Mouse (Mus musculus): ENCODE measurements around the gene Clip4. TPM values are rescaled to one million over a fixed set of nuclear protein-coding genes. Genes with fewer than 3 reads are reported as not detected.

The Clip4 gene
- polyA plus RNA-seq, 1 experiment: 16.7 TPM

- DNase-seq (ENCODE audit: low read depth): no peak
- TF ChIP-seq POLR2A (IDR thresholded peaks at IDR 0.05; ENCODE audit: borderline replicate concordance, extremely low read depth, insufficient read depth, insufficient read length, poor library complexity, severe bottlenecking) (no peak), CTCF (IDR thresholded peaks at IDR 0.05; ENCODE audit: borderline replicate concordance, extremely low read depth, insufficient read depth, insufficient read length) (no peak)
These were observed 106.5 kb downstream of the Clip4 start for GRCm38 (mm10) chr17:71874795-71875194.

GRCm38 (mm10) chr17:71875492-71875891 is 107.2 kb downstream of the Clip4 start:
- no peak for DNase-seq (ENCODE audit: low read depth)
- TF ChIP-seq POLR2A (IDR thresholded peaks at IDR 0.05; ENCODE audit: borderline replicate concordance, extremely low read depth, insufficient read depth, insufficient read length, poor library complexity, severe bottlenecking) (no peak), CTCF (IDR thresholded peaks at IDR 0.05; ENCODE audit: borderline replicate concordance, extremely low read depth, insufficient read depth, insufficient read length) (no peak)

GRCm38 (mm10) chr17:71881369-71881768 is 113.1 kb downstream of the Clip4 start:
- TF ChIP-seq CTCF (IDR thresholded peaks at IDR 0.05; ENCODE audit: borderline replicate concordance, extremely low read depth, insufficient read depth, insufficient read length) (no peak), POLR2A (IDR thresholded peaks at IDR 0.05; ENCODE audit: borderline replicate concordance, extremely low read depth, insufficient read depth, insufficient read length, poor library complexity, severe bottlenecking) (no peak)
- DNase-seq (ENCODE audit: low read depth): no peak

- peak; percentile 15 for DNase-seq (ENCODE audit: low read depth)
- TF ChIP-seq POLR2A (IDR thresholded peaks at IDR 0.05; ENCODE audit: borderline replicate concordance, extremely low read depth, insufficient read depth, insufficient read length, poor library complexity, severe bottlenecking): no peak
- peak; percentile 57 for TF ChIP-seq CTCF (IDR thresholded peaks at IDR 0.05; ENCODE audit: borderline replicate concordance, extremely low read depth, insufficient read depth, insufficient read length)
These were observed 140.8 kb downstream of the Clip4 start for GRCm38 (mm10) chr17:71909107-71909506.

- no peak for DNase-seq (ENCODE audit: low read depth)
- TF ChIP-seq POLR2A (IDR thresholded peaks at IDR 0.05; ENCODE audit: borderline replicate concordance, extremely low read depth, insufficient read depth, insufficient read length, poor library complexity, severe bottlenecking): no peak
- TF ChIP-seq CTCF (IDR thresholded peaks at IDR 0.05; ENCODE audit: borderline replicate concordance, extremely low read depth, insufficient read depth, insufficient read length): no peak
These were observed 144.9 kb downstream of the Clip4 start for GRCm38 (mm10) chr17:71913188-71913587.

Other genes with a start within 250 kb of the Clip4 start
- 5.6 and 6.8 TPM in 2 replicates for gene Ndc80, start 241.6 kb upstream of the Clip4 start, polyA plus RNA-seq (2012; rRNA removed)
- 0.70 and 0.81 TPM in 2 replicates for gene Spdya, start 216.4 kb upstream of the Clip4 start, polyA plus RNA-seq (2012; rRNA removed)
- gene Wdr43, start 152.6 kb upstream of the Clip4 start, polyA plus RNA-seq (2012; rRNA removed): 26.9 and 44.8 TPM in 2 replicates
- gene Togaram2, start 95.2 kb upstream of the Clip4 start, polyA plus RNA-seq (2012; rRNA removed): 0.61 and 0.68 TPM in 2 replicates
- gene Pcare, start 15.6 kb upstream of the Clip4 start, polyA plus RNA-seq (2012; rRNA removed): not detected in 2 replicates